Mouse (Mus musculus) Patski (cell line): ENCODE data around the gene Pth1r. TPM values are rescaled to one million over a fixed set of nuclear protein-coding genes. Genes with fewer than 3 reads are reported as not detected.
"Not testable (repeated sequence)": the region's sequence is repeated elsewhere in the genome, so short reads cannot be mapped to it uniquely, and the experiment has no call there.

Experiments used
- ATAC-seq: fragments of 100-300 bp; one replicate; pipeline ENCODE4 v1.8.0; 2021
- CTCF ChIA-PET: fragments of 350-600 bp; sonication (Branson Sonifier 250); formaldehyde crosslinking; loops from one replicate; lab custom pipeline; 2022; ENCODE audit warnings: inconsistent platforms; lab: Charles Lee
- POLR2A ChIA-PET: fragments of 350-600 bp; sonication (Branson Sonifier 250); formaldehyde crosslinking; loops from one replicate; lab custom pipeline; 2022; ENCODE audit warnings: antibody characterized with exemption, inconsistent platforms; lab: Charles Lee
- DNase-seq: peaks from one replicate; pipeline ENCODE4 v3.0.0-alpha.2; 2011; ENCODE audit warnings: low read depth, low spot score
- H3K27me3 ChIP-seq: fragments of 371-371 bp; one replicate; pipeline ENCODE4 v1.5.1; 2021
- CTCF ChIP-seq: fragments of 100-300 bp; IDR thresholded peaks from one replicate; pipeline ENCODE4 v1.5.1; 2021
- in situ Hi-C: fragments of 300-500 bp; cut with MboI; formaldehyde crosslinking; loops from 3 replicates; pipeline ENCODE4 v1.11.1; 2018; ENCODE audit warnings: low pct_unique_long_range_greater_than_20kb, mixed read lengths
- polyA plus RNA-seq: library from polyadenylated mRNA; unstranded; gene quantifications from one replicate; pipeline ENCODE4 v1.2.3, GENCODE M21; 2021

Gene Pth1r
- polyA plus RNA-seq, 1 experiment from 2014 or later: 9.9 TPM

GRCm38 (mm10) chr9:110687846-110688245 is 59.1 kb downstream of the Pth1r start:
- POLR2A ChIA-PET: no interaction called here
- TF ChIP-seq CTCF: no peak

GRCm38 (mm10) chr9:110687061-110687460 is 59.9 kb downstream of the Pth1r start:
- POLR2A ChIA-PET: interaction anchor here (0.9 kb wide), 1 partner anchor 16 kb away, joined by 3 read pairs; no protein-coding TSS in a partner anchor
- no peak for ATAC-seq
- TF ChIP-seq CTCF: no peak

More at GRCm38 (mm10) chr9:110687846-110688245, 59.1 kb downstream of the Pth1r start:
- ATAC-seq: no peak
- in situ Hi-C loops: no loop called here
- no peak for DNase-seq
- H3K27me3 ChIP-seq: no peaks in the 10 kb centered on the region
- CTCF ChIA-PET: interaction anchor here (1.2 kb wide), 2 partner anchors 12 to 34 kb away, joined by 3 to 5 read pairs; partner anchors contain the start of gene Nbeal2

GRCm38 (mm10) chr9:110686472-110686871 is 60.5 kb downstream of the Pth1r start:
- TF ChIP-seq CTCF: no peak
- no peaks in the 10 kb centered on the region for H3K27me3 ChIP-seq
- no peak for ATAC-seq
- no peak for DNase-seq
- CTCF ChIA-PET: interaction anchor here (0.7 to 4.1 kb wide), 3 partner anchors 14 to 22 kb away, joined by 3 to 19 read pairs (median 5); no protein-coding TSS in a partner anchor
- in situ Hi-C loops: no loop called here
- POLR2A ChIA-PET: interaction anchor here (0.9 kb wide), 1 partner anchor 16 kb away, joined by 3 read pairs; no protein-coding TSS in a partner anchor

More at GRCm38 (mm10) chr9:110687061-110687460, 59.9 kb downstream of the Pth1r start:
- CTCF ChIA-PET: interaction anchor here (0.7 to 4.1 kb wide), 3 partner anchors 15 to 21 kb away, joined by 3 to 19 read pairs (median 5); no protein-coding TSS in a partner anchor
- DNase-seq: no peak
- in situ Hi-C loops: no loop called here
- no peaks in the 10 kb centered on the region for H3K27me3 ChIP-seq

GRCm38 (mm10) chr9:110685591-110685990 is 61.4 kb downstream of the Pth1r start:
- POLR2A ChIA-PET: interaction anchor here (0.5 to 1.6 kb wide), 3 partner anchors 14 to 31 kb away, joined by 3 to 7 read pairs (median 6); partner anchors contain the start of gene Nbeal2
- ATAC-seq (peak; percentile 5), DNase-seq (no peak)
- CTCF ChIA-PET: interaction anchor here (1.0 to 4.1 kb wide), 3 partner anchors 13 to 51 kb away, joined by 3 to 19 read pairs (median 5); no protein-coding TSS in a partner anchor
- in situ Hi-C loops: no loop called here
- no peak for TF ChIP-seq CTCF
- no peaks in the 10 kb centered on the region for H3K27me3 ChIP-seq

- ATAC-seq: peak; percentile 36
- TF ChIP-seq CTCF: no peak
- POLR2A ChIA-PET: interaction anchor here (0.5 to 1.6 kb wide), 4 partner anchors 15 to 154 kb away, joined by 3 to 7 read pairs (median 6); partner anchors contain the start of gene Nbeal2
- CTCF ChIA-PET: interaction anchor here (1.0 to 4.1 kb wide), 3 partner anchors 13 to 51 kb away, joined by 3 to 19 read pairs (median 5); no protein-coding TSS in a partner anchor
- in situ Hi-C loops: no loop called here
- no peaks in the 10 kb centered on the region for H3K27me3 ChIP-seq
- DNase-seq: no peak
These were observed 61.8 kb downstream of the Pth1r start for GRCm38 (mm10) chr9:110685187-110685586.

- ChIA-PET CTCF (interaction anchor here (0.8 to 4.1 kb wide), 4 partner anchors 12 to 54 kb away, joined by 3 to 19 read pairs (median 4); no protein-coding TSS in a partner anchor), POLR2A (interaction anchor here (0.6 to 1.6 kb wide), 5 partner anchors 12 to 153 kb away, joined by 3 to 6 read pairs (median 5); partner anchors contain the start of gene Nbeal2)
- peak; percentile 97 for DNase-seq
- peak; percentile 37 for ATAC-seq
- H3K27me3 ChIP-seq: no peaks in the 10 kb centered on the region
- in situ Hi-C loops: no loop called here
- TF ChIP-seq CTCF: no peak
These were observed 62.7 kb downstream of the Pth1r start for GRCm38 (mm10) chr9:110684100-110684831.

GRCm38 (mm10) chr9:110683574-110684099 is 63.3 kb downstream of the Pth1r start:
- no peak for TF ChIP-seq CTCF
- no peaks in the 10 kb centered on the region for H3K27me3 ChIP-seq
- ATAC-seq: peak; percentile 20
- in situ Hi-C loops: no loop called here
- DNase-seq: no peak
- POLR2A ChIA-PET: interaction anchor here (0.8 kb wide), 1 partner anchor 26 kb away, joined by 6 read pairs; no protein-coding TSS in a partner anchor
- CTCF ChIA-PET: interaction anchor here (0.8 to 4.1 kb wide), 3 partner anchors 11 to 55 kb away, joined by 3 to 19 read pairs (median 4); no protein-coding TSS in a partner anchor

GRCm38 (mm10) chr9:110682697-110683096 is 64.2 kb downstream of the Pth1r start:
- ATAC-seq, in situ Hi-C loops, POLR2A ChIA-PET, DNase-seq, H3K27me3 ChIP-seq: not testable (repeated sequence)
- CTCF ChIA-PET: interaction anchor here (1.2 kb wide), 1 partner anchor 47 kb away, joined by 3 read pairs; no protein-coding TSS in a partner anchor

GRCm38 (mm10) chr9:110682255-110682654 is 64.7 kb downstream of the Pth1r start:
- TF ChIP-seq CTCF: no peak
- CTCF ChIA-PET: interaction anchor here (1.2 kb wide), 1 partner anchor 47 kb away, joined by 3 read pairs; no protein-coding TSS in a partner anchor
- H3K27me3 ChIP-seq: no peaks in the 10 kb centered on the region
- in situ Hi-C loops: no loop called here
- ATAC-seq: no peak
- no peak for DNase-seq
- POLR2A ChIA-PET: no interaction called here

- ATAC-seq (no peak), DNase-seq (no peak)
- H3K27me3 ChIP-seq: no peaks in the 10 kb centered on the region
- TF ChIP-seq CTCF: no peak
- ChIA-PET CTCF (interaction anchor here (1.2 kb wide), 1 partner anchor 46 kb away, joined by 3 read pairs; no protein-coding TSS in a partner anchor), POLR2A (no interaction called here)
- in situ Hi-C loops: no loop called here
These were observed 65.1 kb downstream of the Pth1r start for GRCm38 (mm10) chr9:110681817-110682216.
